ENCODE assay signal across 12 mouse cellular contexts in the genomic region with DNA sequence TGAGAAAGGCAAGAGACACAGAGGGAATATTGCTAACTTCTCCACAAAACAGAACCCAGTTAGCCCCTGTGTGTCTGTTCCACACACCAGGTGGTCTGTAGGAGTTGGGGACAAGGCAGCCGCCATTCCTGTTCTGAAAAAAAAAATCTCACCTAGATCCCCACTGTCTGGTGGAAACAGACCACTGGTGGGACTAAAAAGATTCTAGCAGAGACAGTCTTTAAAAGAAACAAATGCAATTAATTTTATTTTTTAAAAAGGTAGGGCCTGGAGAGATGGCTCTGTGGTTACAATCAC.
"Had no signal": no experiment of that assay in that cellular context is flagged by ENCODE, and none has a peak within 500 bp of the region (broad histone marks: within the 10 kb centered on the region; RNA-seq: fewer than 3 reads in every experiment).

No protein-coding gene starts in this region.

- H3K27ac ChIP-seq: limb, embryonic 13.5 days; midbrain, embryonic 12.5 days; neural tube, embryonic 13.5 days had no signal

- ATAC-seq: intestine, embryonic 16.5 days; midbrain, embryonic 16.5 days had no signal

- H3K36me3 ChIP-seq: limb, embryonic 13.5 days; midbrain, embryonic 12.5 days; neural tube, embryonic 13.5 days had no signal

- H3K4me3 ChIP-seq: limb, embryonic 13.5 days; midbrain, embryonic 12.5 days; neural tube, embryonic 13.5 days had no signal

- H3K27me3 ChIP-seq: limb, embryonic 13.5 days; midbrain, embryonic 12.5 days; neural tube, embryonic 13.5 days had no signal

- H3K4me1 ChIP-seq: limb, embryonic 13.5 days; midbrain, embryonic 12.5 days; neural tube, embryonic 13.5 days had no signal

- H3K4me2 ChIP-seq: limb, embryonic 13.5 days; midbrain, embryonic 12.5 days; neural tube, embryonic 13.5 days had no signal

- H3K9ac ChIP-seq: limb, embryonic 13.5 days; midbrain, embryonic 12.5 days; neural tube, embryonic 13.5 days had no signal

- DNase-seq: kidney, adult 2 months; kidney, postnatal 25 days; left cerebral cortex, postnatal 4 days; lung, adult 18-20 months; retina, postnatal 1 day; right cerebral cortex, postnatal 25 days; thymus, postnatal 14 days had no signal

- H3K9me3 ChIP-seq: limb, embryonic 13.5 days; midbrain, embryonic 12.5 days; neural tube, embryonic 13.5 days had no signal
